Mouse (Mus musculus) left cerebral cortex, adult 2 months (tissue): ENCODE data around the gene Reps2. TPM values are rescaled to one million over a fixed set of nuclear protein-coding genes. Genes with fewer than 3 reads are reported as not detected.

Experiments
- DNase-seq, 2 experiments: peaks; one replicate each; pipeline ENCODE4 v3.0.0; 2021 to 2022; ENCODE audit warnings: low spot score in 2 of 2, mixed read lengths in 1 of 2; ENCODE audit errors: extremely low spot score in 1 of 2
- H3K27ac ChIP-seq: fragments of 200-600 bp; 2 replicates; pipeline ENCODE4 v1.8.1; 2022
- H3K4me3 ChIP-seq: fragments of 200-600 bp; 2 replicates; pipeline ENCODE4 v1.8.1; 2022
- CTCF ChIP-seq: fragments of 200-600 bp; IDR thresholded peaks from 2 replicates; pipeline ENCODE4 v1.8.1; 2022; ENCODE audit warnings: antibody characterized with exemption, mild to moderate bottlenecking, moderate library complexity
- intact Hi-C: fragments of 180-260 bp; cut with DNase I; formaldehyde crosslinking; loops from one replicate; pipeline ENCODE4 v1.15.1; 2025
- total RNA-seq, 2 experiments: library from RNA; stranded (reverse); gene quantifications; 2 replicates each; pipeline ENCODE4 v1.2.3; 2021

The Reps2 gene
- total RNA-seq, 2 experiments from 2014 or later, result 147 to 153 TPM

DNA sequence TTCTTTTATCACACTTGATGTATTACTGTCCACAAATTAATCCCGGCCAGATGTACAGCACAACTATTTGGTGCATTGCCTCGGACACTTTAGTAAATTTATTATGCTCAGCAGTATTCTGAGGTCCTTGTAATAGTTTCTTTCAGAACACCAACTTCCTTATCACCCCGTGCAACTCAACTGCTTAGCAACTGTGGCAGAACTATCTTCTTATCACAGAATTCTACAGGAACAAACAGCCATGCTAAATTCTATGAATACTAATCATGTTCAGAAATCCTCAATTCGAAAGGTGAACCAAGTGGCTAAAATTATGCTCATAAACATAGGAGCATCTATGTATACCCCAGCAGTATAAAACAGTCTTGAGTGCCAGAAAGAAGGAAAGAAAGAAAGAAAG is 1.7 kb downstream of the Reps2 start:
- H3K4me3 ChIP-seq, result peak overlapping the region; percentile 65
- H3K27ac ChIP-seq, result no peak overlapping the region
- intact Hi-C loops, result loop anchor here (5.0 kb wide), 3 partner anchors 89 to 119 kb away; no protein-coding TSS in a partner anchor
- no peak for TF ChIP-seq CTCF
- DNase-seq, result no peak

DNA sequence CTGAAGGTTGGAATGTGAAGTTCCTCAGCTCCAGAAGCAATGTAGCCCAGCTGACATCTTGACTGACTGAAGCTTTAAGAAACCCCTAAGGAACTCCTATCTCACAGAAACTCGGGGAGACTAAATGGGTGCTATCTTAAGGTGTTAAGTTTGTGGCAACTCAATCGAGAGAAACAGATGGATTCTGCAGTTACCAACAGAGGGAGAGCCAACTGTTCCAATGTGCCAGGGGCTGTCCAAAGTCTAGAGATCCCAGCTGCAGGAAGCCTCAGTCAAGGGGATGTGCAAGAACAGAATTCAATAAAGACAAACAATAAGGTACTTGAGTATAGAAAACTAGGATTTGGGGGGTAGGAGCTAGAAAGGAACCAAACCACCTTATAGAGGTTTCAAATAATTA is 8.3 kb downstream of the Reps2 start:
- no peak for DNase-seq
- Histone ChIP-seq H3K4me3 (no peak overlapping the region), H3K27ac (no peak overlapping the region; the same call in 1 of the 2 replicates)
- intact Hi-C loops, result no loop called here
- TF ChIP-seq CTCF, result no peak

DNA sequence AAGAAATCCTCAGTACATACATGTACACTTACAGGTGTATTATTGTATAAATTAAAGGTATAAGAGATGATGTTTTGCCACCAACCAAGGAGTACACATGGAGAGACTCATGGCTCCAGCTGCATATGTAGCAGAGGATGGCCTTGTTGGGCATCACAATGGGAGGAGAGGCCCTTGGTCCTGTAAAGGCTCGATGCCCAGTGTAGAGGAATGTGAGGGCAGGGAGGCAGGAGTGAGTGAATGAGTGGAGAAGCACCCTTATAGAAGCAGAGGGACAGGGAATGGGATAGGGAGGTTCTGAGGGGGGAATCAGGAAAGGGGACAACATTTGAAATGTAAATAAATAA is 21.4 kb downstream of the Reps2 start:
- no peak for TF ChIP-seq CTCF
- no peak overlapping the region for H3K4me3 ChIP-seq
- DNase-seq, result no peak
- no peak overlapping the region for H3K27ac ChIP-seq
- intact Hi-C loops, result no loop called here

DNA sequence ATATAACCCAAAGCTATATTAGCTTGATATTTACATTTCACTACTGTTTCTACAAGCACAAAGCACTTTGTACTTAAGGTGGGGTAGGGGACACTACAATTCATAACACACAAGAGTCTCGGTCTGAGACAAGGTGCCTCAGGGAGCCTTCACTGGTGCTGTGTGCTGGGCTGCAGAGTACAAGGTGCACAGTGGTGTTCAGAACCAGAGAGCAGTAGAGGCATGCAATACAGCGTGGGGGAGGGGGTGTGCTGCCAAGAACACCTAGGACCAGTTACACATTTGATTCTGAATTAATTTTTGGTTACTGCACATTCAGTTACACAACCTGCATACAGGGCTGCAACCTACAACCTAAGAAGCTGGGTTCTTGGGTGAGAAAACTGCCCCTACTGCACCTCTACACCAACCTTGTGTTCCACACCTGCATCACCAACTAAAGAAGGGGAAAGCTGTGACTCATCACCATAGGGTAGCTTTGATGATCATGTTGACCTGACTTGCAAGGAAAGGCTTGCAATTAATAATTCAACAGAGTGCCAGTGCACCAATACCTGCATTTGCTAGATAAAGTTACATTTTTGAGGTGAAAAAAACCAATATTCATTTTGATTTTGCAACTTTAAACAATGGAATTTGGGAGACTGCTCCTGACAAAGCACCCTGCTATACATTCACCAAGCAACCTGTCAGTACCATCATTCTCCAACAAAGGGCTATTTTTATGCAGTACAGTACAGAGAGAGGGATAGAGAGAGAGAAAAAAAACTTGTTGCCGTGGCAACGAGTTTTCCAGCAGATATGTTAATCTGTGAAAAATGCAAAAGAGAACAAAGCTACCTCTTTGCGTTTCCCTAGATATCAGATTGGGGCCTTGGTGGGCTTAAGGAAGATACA is 22.0 kb downstream of the Reps2 start:
- DNase-seq, result peak in 1 of 2 experiments; percentile 11
- TF ChIP-seq CTCF, result no peak
- Histone ChIP-seq H3K4me3 (no peak overlapping the region), H3K27ac (peak overlapping the region; percentile 2; the same call in 1 of the 2 replicates)
- intact Hi-C loops, result no loop called here

DNA sequence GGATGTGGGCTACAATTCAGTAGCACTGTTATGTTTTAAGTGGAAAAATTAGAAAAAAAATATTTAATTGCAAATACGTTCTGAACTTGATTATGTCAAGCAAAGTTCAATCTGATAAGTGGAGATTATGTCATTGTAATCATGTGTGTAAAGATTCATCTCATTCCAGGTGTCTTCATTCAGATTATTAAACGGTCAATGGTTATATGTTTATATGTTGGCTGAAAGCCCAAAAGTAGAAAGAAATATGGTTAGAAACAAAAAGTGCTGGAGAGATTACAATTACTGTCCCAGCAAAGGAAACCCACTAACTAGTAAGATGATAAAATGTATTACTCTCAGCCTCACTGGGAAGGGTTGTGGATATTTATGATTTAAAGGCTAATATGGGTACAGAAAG is 23.7 kb downstream of the Reps2 start:
- TF ChIP-seq CTCF, result no peak
- no peak overlapping the region for H3K4me3 ChIP-seq
- intact Hi-C loops, result loop anchor here (1.0 kb wide), 1 partner anchor 30 kb away; no protein-coding TSS in a partner anchor
- DNase-seq, result no peak
- no peak overlapping the region for H3K27ac ChIP-seq

DNA sequence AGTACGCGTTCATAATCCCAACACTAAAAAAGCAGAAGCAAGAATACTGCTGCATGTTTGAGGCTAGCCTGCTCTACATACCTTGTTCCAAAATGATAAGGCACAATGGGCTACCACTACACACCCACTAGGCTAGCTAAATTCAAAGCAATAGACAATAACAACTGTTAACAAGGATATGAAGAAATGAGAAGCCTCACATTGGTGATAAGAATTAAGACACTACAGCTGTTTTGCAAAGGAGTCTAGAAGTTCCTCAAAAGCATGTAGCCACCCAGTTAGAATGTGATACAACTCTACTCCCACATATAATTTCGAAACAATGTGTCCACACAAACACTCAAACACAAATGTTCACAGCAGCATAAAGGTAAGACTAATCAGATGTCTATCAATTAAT is 24.9 kb downstream of the Reps2 start:
- DNase-seq, result no peak
- no peak overlapping the region for H3K27ac ChIP-seq
- no peak for TF ChIP-seq CTCF
- H3K4me3 ChIP-seq, result no peak overlapping the region
- intact Hi-C loops, result no loop called here

DNA sequence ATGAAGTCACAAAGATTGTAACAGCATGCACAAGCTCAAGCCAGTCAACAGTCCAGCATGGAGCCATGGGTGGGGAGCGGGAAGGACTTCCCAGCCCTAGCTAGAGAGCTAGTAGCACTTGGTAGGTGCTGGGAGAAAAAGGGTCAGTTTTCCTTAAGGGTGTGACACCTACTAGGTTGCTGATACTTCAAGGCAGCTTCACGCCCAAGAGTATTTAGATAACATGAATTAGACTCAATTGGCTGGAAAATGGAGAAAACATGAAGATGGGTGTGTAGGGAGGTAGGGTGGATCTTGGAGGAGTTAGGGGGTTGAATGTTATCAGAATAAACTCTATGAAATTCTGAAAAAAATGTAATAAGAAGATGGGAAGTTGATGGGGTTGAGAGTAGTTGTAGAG is 37.3 kb downstream of the Reps2 start:
- H3K27ac ChIP-seq, result no peak overlapping the region
- H3K4me3 ChIP-seq, result no peak overlapping the region
- no peak for TF ChIP-seq CTCF
- DNase-seq, result no peak
- intact Hi-C loops, result no loop called here

DNA sequence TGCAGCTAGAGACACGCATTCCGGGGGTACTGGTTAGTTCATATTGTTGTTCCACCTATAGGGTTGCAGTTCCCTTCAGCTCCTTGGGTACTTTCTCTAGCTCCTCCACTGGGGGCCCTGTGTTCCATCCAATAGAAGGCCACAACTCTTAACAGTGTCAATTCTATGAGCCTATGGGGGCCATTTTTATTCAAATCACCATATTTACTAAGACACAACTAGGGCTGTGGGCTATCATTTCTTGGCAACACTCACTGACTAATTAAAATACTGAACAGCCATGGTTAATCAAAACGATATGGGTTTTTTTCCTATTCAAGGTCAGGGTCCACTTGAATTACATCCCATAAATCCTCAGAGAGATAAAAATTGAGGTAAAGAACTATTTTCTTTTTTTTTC is 43.8 kb downstream of the Reps2 start:
- Histone ChIP-seq H3K27ac (no peak overlapping the region), H3K4me3 (no peak overlapping the region)
- no peak for DNase-seq
- intact Hi-C loops, result no loop called here
- TF ChIP-seq CTCF, result no peak

DNA sequence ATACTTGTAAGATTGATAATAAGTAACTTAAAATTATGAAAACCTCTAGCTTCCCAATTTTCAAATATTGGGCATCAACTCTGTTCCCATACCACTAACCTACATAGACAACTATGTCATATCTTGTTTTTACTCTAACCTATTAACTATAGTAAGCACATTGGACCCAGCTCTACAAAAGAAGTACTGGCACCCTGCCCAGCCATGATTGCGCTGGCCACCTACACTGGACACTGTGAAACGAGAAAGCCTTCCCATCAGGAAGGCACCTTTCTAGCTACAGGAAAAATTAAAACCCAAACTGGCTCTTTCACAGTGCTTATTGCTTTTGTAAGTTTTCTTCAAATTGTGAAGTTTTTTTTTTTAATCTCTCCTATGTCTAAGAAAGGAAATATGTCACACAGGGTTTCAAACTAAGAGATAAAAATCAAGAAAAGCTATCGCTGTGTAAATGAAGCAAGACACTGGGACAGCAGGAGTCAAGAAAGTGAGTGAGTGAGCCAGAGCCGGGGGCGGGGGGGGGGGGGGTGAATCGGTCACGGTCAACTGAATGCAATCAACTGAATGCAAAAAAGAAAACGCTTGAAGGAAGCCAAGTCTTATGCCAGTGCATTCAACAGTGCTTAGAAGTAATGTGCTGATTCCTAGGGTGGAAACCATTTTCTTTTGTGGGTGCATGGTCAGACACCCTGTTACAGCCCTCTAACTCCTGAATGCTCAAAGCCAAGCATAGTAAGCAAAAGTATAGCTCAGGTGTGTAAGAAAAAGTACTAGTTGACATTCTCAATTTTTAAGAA is 52.2 kb downstream of the Reps2 start:
- H3K27ac ChIP-seq, result no peak overlapping the region
- H3K4me3 ChIP-seq, result no peak overlapping the region
- intact Hi-C loops, result no loop called here
- no peak for DNase-seq
- TF ChIP-seq CTCF, result no peak

DNA sequence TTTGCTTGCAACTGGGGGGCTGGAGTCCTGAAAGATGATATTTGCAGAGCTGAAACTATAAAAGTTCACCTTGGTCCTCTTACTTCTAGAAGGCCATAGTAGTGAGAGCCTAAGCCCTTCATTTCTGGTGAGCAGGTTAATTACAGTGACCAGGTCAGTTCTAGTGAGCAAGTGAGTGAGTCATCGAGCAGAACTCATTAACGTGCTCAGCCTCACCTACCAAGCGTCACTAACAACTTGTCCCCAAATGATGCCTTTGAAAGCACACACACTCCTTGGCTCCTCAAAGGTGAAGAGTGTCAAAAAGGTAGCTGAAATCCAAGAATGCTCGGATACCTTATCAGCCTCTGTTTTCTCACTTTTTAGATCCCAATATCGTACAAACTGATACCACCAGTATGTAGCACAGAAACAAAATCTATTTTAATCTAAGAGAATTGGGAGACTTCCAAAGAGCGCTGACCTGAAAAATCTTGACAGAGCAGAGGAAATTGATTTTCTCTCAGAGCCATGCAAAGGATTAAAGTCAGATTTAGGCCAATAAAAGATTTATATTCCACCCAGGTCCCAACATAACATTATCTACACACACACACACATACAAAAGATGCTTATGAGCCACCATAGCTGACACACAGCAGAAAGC is 53.2 kb downstream of the Reps2 start:
- no peak for TF ChIP-seq CTCF
- intact Hi-C loops, result no loop called here
- Histone ChIP-seq H3K4me3 (no peak overlapping the region), H3K27ac (no peak overlapping the region; the same call in 1 of the 2 replicates)
- DNase-seq, result no peak

DNA sequence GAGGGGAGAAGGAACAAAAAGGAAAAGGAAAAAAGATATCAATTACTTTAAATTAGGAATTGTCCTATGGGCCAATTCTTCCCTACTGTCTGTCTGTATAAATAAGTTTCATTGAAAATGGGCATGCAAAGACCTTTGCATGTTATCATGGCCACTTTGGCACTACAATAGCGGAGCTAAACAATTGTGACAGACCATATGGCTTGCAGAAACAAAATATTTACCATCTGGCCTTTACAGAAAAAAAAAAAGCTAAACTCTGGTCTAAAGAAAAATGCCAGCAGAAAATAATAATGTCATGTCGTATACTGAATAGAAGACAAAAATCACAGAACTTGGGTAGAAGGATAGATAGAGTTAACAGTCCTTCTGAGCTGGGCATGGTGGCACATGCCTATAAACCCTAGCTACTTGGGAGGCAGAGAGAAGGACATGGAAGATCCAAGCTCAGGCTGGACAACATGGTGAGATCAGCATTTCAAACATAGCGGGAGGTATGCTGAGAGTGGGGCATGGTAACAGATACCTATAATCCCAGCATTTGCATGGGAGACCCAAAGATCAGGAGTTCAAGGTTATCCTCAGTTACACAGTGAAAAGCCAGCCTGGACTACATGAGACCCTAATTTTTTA is 54.2 kb downstream of the Reps2 start:
- no peak overlapping the region for H3K4me3 ChIP-seq
- TF ChIP-seq CTCF, result no peak
- no peak overlapping the region for H3K27ac ChIP-seq
- intact Hi-C loops, result loop anchor here (1.0 kb wide), 1 partner anchor 30 kb away; no protein-coding TSS in a partner anchor
- no peak for DNase-seq
